Mouse (Mus musculus): ENCODE measurements at regions not wholly inside any gene's neighbourhood (a gene's known extent, or its start where the extent isn't known, plus 50 kb on each side); places are given as distances from the start of the nearest gene placed in this dataset.
A peak's percentile ranks its signal among the peaks of the same experiment; 100 is the strongest.

GRCm38 (mm10) chr19:15052642-15053239 is 454.9 kb upstream of the Tle4 start:
- no peak for DNase-seq (ENCODE audit: low spot score)

GRCm38 (mm10) chr19:15047896-15048295 is 450.0 kb upstream of the Tle4 start:
- DNase-seq (ENCODE audit: low spot score) = peak; percentile 8

GRCm38 (mm10) chr19:15047306-15047868 is 449.5 kb upstream of the Tle4 start:
- no peak for DNase-seq (ENCODE audit: low spot score)

GRCm38 (mm10) chr19:15035554-15035953 is 437.7 kb upstream of the Tle4 start:
- DNase-seq (ENCODE audit: low spot score) = peak; percentile 10

GRCm38 (mm10) chr19:15033921-15034320 is 436.1 kb upstream of the Tle4 start:
- DNase-seq (ENCODE audit: low spot score) = no peak

GRCm38 (mm10) chr19:15033396-15033795 is 435.5 kb upstream of the Tle4 start:
- no peak for DNase-seq (ENCODE audit: low spot score)

- DNase-seq (ENCODE audit: low spot score) = no peak
These were observed 434.6 kb upstream of the Tle4 start for GRCm38 (mm10) chr19:15032297-15032947.

GRCm38 (mm10) chr19:15031483-15031882 is 433.6 kb upstream of the Tle4 start:
- no peak for DNase-seq (ENCODE audit: low spot score)

GRCm38 (mm10) chr19:15003596-15003995 is 405.7 kb upstream of the Tle4 start:
- DNase-seq (ENCODE audit: low spot score) = no peak

GRCm38 (mm10) chr19:14993344-14993743 is 395.5 kb upstream of the Tle4 start:
- no peak for DNase-seq (ENCODE audit: low spot score)

GRCm38 (mm10) chr19:14970161-14970560 is 372.3 kb upstream of the Tle4 start:
- DNase-seq (ENCODE audit: low spot score) = no peak

- DNase-seq (ENCODE audit: low spot score) = no peak
These were observed 370.4 kb upstream of the Tle4 start for GRCm38 (mm10) chr19:14968283-14968682.

- DNase-seq (ENCODE audit: low spot score) = no peak
These were observed 359.9 kb upstream of the Tle4 start for GRCm38 (mm10) chr19:14957727-14958126.

GRCm38 (mm10) chr19:14957154-14957553 is 359.3 kb upstream of the Tle4 start:
- DNase-seq (ENCODE audit: low spot score) = no peak

GRCm38 (mm10) chr19:14956392-14956791 is 358.5 kb upstream of the Tle4 start:
- DNase-seq (ENCODE audit: low spot score) = no peak

- no peak for DNase-seq (ENCODE audit: low spot score)
These were observed 358.1 kb upstream of the Tle4 start for GRCm38 (mm10) chr19:14955969-14956368.

GRCm38 (mm10) chr19:14940207-14940952 is 342.5 kb upstream of the Tle4 start:
- DNase-seq (ENCODE audit: low spot score) = no peak

GRCm38 (mm10) chr19:14922238-14922637 is 324.4 kb upstream of the Tle4 start:
- no peak for DNase-seq (ENCODE audit: low spot score)

GRCm38 (mm10) chr19:14911056-14911850 is 313.4 kb upstream of the Tle4 start:
- DNase-seq (ENCODE audit: low spot score) = no peak

- no peak for DNase-seq (ENCODE audit: low spot score)
These were observed 297.0 kb upstream of the Tle4 start for GRCm38 (mm10) chr19:14894875-14895274.

GRCm38 (mm10) chr19:14892390-14892758 is 294.5 kb upstream of the Tle4 start:
- no peak for DNase-seq (ENCODE audit: low spot score)

All from testis, postnatal 14 days (tissue).